Mouse (Mus musculus): ENCODE measurements around the gene C87436. TPM values are rescaled to one million over a fixed set of nuclear protein-coding genes. Genes with fewer than 3 reads are reported as not detected.

C87436 gene
- total RNA-seq, 1 experiment from 2014 or later: 46.2 TPM

- ATAC-seq (ENCODE audit: extremely low read depth, insufficient number of reproducible peaks, low FRiP score, poor library complexity, severe bottlenecking): no peak
These were observed 19.5 kb upstream of the C87436 start for GRCm38 (mm10) chr6:86418711-86419110.

GRCm38 (mm10) chr6:86419239-86419638 is 18.9 kb upstream of the C87436 start:
- ATAC-seq (ENCODE audit: extremely low read depth, insufficient number of reproducible peaks, low FRiP score, poor library complexity, severe bottlenecking): no peak

- peak; percentile 77; the same call in 1 of the 2 replicates for ATAC-seq (ENCODE audit: extremely low read depth, insufficient number of reproducible peaks, low FRiP score, poor library complexity, severe bottlenecking)
These were observed 17.7 kb upstream of the C87436 start for GRCm38 (mm10) chr6:86420491-86420890.

- no peak for ATAC-seq (ENCODE audit: extremely low read depth, insufficient number of reproducible peaks, low FRiP score, poor library complexity, severe bottlenecking)
These were observed 11.8 kb upstream of the C87436 start, which contains the start of gene Gm44790 for GRCm38 (mm10) chr6:86426358-86426757. Gene Gm44790, plus strand, starts transcription at chr6:86426658.

GRCm38 (mm10) chr6:86431531-86431930 is 6.6 kb upstream of the C87436 start:
- ATAC-seq (ENCODE audit: extremely low read depth, insufficient number of reproducible peaks, low FRiP score, poor library complexity, severe bottlenecking): no peak

- ATAC-seq (ENCODE audit: extremely low read depth, insufficient number of reproducible peaks, low FRiP score, poor library complexity, severe bottlenecking): no peak
These were observed 4.5 kb upstream of the C87436 start for GRCm38 (mm10) chr6:86433696-86434095.

- ATAC-seq (ENCODE audit: extremely low read depth, insufficient number of reproducible peaks, low FRiP score, poor library complexity, severe bottlenecking): peak; percentile 48; the same call in 1 of the 2 replicates
These were observed 463 bp upstream of the C87436 start for GRCm38 (mm10) chr6:86437711-86438110.

GRCm38 (mm10) chr6:86439119-86439496 is 934 bp downstream of the C87436 start:
- ATAC-seq (ENCODE audit: extremely low read depth, insufficient number of reproducible peaks, low FRiP score, poor library complexity, severe bottlenecking): no peak

- no peak for ATAC-seq (ENCODE audit: extremely low read depth, insufficient number of reproducible peaks, low FRiP score, poor library complexity, severe bottlenecking)
These were observed 1.4 kb downstream of the C87436 start for GRCm38 (mm10) chr6:86439531-86439930.

- no peak for ATAC-seq (ENCODE audit: extremely low read depth, insufficient number of reproducible peaks, low FRiP score, poor library complexity, severe bottlenecking)
These were observed 3.4 kb downstream of the C87436 start for GRCm38 (mm10) chr6:86441571-86441970.

GRCm38 (mm10) chr6:86445551-86445950 is 7.4 kb downstream of the C87436 start:
- no peak for ATAC-seq (ENCODE audit: extremely low read depth, insufficient number of reproducible peaks, low FRiP score, poor library complexity, severe bottlenecking)

- ATAC-seq (ENCODE audit: extremely low read depth, insufficient number of reproducible peaks, low FRiP score, poor library complexity, severe bottlenecking): no peak
These were observed 8.9 kb downstream of the C87436 start for GRCm38 (mm10) chr6:86446927-86447568.

- no peak for ATAC-seq (ENCODE audit: extremely low read depth, insufficient number of reproducible peaks, low FRiP score, poor library complexity, severe bottlenecking)
These were observed 18.6 kb downstream of the C87436 start for GRCm38 (mm10) chr6:86456727-86457126.

GRCm38 (mm10) chr6:86463079-86463478 is 24.9 kb downstream of the C87436 start:
- no peak for ATAC-seq (ENCODE audit: extremely low read depth, insufficient number of reproducible peaks, low FRiP score, poor library complexity, severe bottlenecking)

GRCm38 (mm10) chr6:86471317-86471716 is 33.1 kb downstream of the C87436 start:
- ATAC-seq (ENCODE audit: extremely low read depth, insufficient number of reproducible peaks, low FRiP score, poor library complexity, severe bottlenecking): no peak

GRCm38 (mm10) chr6:86471760-86472099 is 33.6 kb downstream of the C87436 start:
- ATAC-seq (ENCODE audit: extremely low read depth, insufficient number of reproducible peaks, low FRiP score, poor library complexity, severe bottlenecking): no peak

GRCm38 (mm10) chr6:86472100-86472955 is 34.2 kb downstream of the C87436 start:
- peak; percentile 88 for ATAC-seq (ENCODE audit: extremely low read depth, insufficient number of reproducible peaks, low FRiP score, poor library complexity, severe bottlenecking)

- ATAC-seq (ENCODE audit: extremely low read depth, insufficient number of reproducible peaks, low FRiP score, poor library complexity, severe bottlenecking): no peak
These were observed 34.9 kb downstream of the C87436 start for GRCm38 (mm10) chr6:86473077-86473476.

- no peak for ATAC-seq (ENCODE audit: extremely low read depth, insufficient number of reproducible peaks, low FRiP score, poor library complexity, severe bottlenecking)
These were observed 35.9 kb downstream of the C87436 start for GRCm38 (mm10) chr6:86474072-86474471.

GRCm38 (mm10) chr6:86474646-86475181 is 36.5 kb downstream of the C87436 start:
- no peak for ATAC-seq (ENCODE audit: extremely low read depth, insufficient number of reproducible peaks, low FRiP score, poor library complexity, severe bottlenecking)
